Mouse (Mus musculus) kidney, adult 9 months (tissue): Measurements from ENCODE around the gene Gapvd1.
"Not testable (repeated sequence)": the region's sequence is repeated elsewhere in the genome, so short reads cannot be mapped to it uniquely, and the experiment has no call there.

Experiments
- DNase-seq: peaks from one replicate; pipeline ENCODE4 v3.0.0; 2022

Gene Gapvd1

GRCm38 (mm10) chr2:34754551-34755358, at the start of gene Gapvd1:
Gapvd1 (minus strand) TSS chr2:34755232.
- DNase-seq: peak; percentile 33

GRCm38 (mm10) chr2:34804815-34805214, 49.8 kb upstream of the Gapvd1 start:
- DNase-seq: peak; percentile 66

GRCm38 (mm10) chr2:34804172-34804571, 49.1 kb upstream of the Gapvd1 start:
- no peak for DNase-seq

GRCm38 (mm10) chr2:34803746-34804145, 48.7 kb upstream of the Gapvd1 start:
- peak; percentile 22 for DNase-seq

GRCm38 (mm10) chr2:34802565-34803245, 47.7 kb upstream of the Gapvd1 start:
- peak; percentile 46 for DNase-seq

GRCm38 (mm10) chr2:34801516-34802482, 46.8 kb upstream of the Gapvd1 start:
- peak; percentile 99 for DNase-seq

GRCm38 (mm10) chr2:34800371-34800770, 45.3 kb upstream of the Gapvd1 start:
- DNase-seq: no peak

GRCm38 (mm10) chr2:34799357-34800256, 44.6 kb upstream of the Gapvd1 start, which contains the start of gene Rabepk:
Rabepk (minus strand) TSS chr2:34799912.
- peak; percentile 88 for DNase-seq

GRCm38 (mm10) chr2:34795426-34795825, 40.4 kb upstream of the Gapvd1 start:
- DNase-seq: no peak

GRCm38 (mm10) chr2:34794511-34794910, 39.5 kb upstream of the Gapvd1 start:
- DNase-seq: no peak

- DNase-seq: not testable (repeated sequence)
These were observed 37.5 kb upstream of the Gapvd1 start for GRCm38 (mm10) chr2:34792543-34792942.

- DNase-seq: no peak
These were observed 35.2 kb upstream of the Gapvd1 start for GRCm38 (mm10) chr2:34790282-34790681.

- peak; percentile 72 for DNase-seq
These were observed 29.1 kb upstream of the Gapvd1 start for GRCm38 (mm10) chr2:34784085-34784484.

- no peak for DNase-seq
These were observed 28.3 kb upstream of the Gapvd1 start for GRCm38 (mm10) chr2:34783064-34784020.

- DNase-seq: no peak
These were observed 22.3 kb upstream of the Gapvd1 start for GRCm38 (mm10) chr2:34777237-34777868.

GRCm38 (mm10) chr2:34774493-34774892, 19.5 kb upstream of the Gapvd1 start:
- DNase-seq: no peak

GRCm38 (mm10) chr2:34773673-34774072, 18.6 kb upstream of the Gapvd1 start:
- no peak for DNase-seq

- DNase-seq: no peak
These were observed 17.5 kb upstream of the Gapvd1 start for GRCm38 (mm10) chr2:34772252-34773235.
